Mouse (Mus musculus): Measurements from ENCODE around the gene Iqgap1.

DNA sequence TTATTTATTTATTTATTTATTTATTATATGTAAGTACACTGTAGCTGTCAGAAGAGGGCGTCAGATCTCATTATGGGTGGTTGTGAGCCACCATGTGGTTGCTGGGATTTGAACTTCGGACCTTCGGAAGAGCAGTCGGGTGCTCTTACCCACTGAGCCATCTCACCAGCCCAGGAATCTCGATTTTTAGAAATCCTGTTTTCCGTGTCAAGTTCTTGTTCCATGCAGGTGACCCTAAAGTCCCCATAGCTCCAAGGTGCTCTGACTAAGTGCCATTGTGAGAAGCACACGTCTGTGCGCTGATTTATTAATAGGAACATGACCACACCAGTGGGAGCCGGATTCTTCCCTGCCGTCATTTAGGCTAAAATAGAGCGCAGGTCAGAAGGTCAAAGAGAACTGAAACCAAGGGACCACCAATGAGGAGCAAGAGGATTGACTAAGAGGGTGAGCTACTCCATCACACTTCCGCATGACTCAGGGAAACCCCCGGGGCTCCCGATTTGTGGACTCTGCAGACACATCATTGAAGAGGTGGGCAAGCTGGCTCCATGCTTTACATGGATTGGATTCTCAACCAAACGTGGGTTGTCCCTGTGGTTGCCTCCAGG is 4.5 kb upstream of the Iqgap1 start:
- TF ChIP-seq CTCF (IDR thresholded peaks at IDR 0.05; ENCODE audit: low read depth) (no peak), EP300 (optimal IDR thresholded peaks at IDR 0.05) (no peak)

Measured in stomach, postnatal 0 days (tissue).